Mouse (Mus musculus) kidney, adult 18-20 months (tissue): ENCODE measurements at regions not wholly inside any gene's neighbourhood (a gene's known extent, or its start where the extent isn't known, plus 50 kb on each side); places are given as distances from the start of the nearest gene placed in this dataset.

Source experiments
- DNase-seq: peaks from one replicate; pipeline ENCODE4 v3.0.0; 2021

- DNase-seq, result peak; percentile 11
Measured at GRCm38 (mm10) chr5:149909108-149909739, 109.3 kb upstream of the Rxfp2 start.

GRCm38 (mm10) chr5:149909971-149910370, 108.5 kb upstream of the Rxfp2 start:
- DNase-seq, result no peak

GRCm38 (mm10) chr5:149911968-149912367, 106.5 kb upstream of the Rxfp2 start:
- DNase-seq, result no peak

- no peak for DNase-seq
Measured at GRCm38 (mm10) chr5:149915761-149916160, 102.7 kb upstream of the Rxfp2 start.

GRCm38 (mm10) chr5:149917374-149917773, 101.1 kb upstream of the Rxfp2 start:
- DNase-seq, result no peak

GRCm38 (mm10) chr5:149919097-149919496, 99.4 kb upstream of the Rxfp2 start:
- DNase-seq, result no peak

GRCm38 (mm10) chr5:149920326-149920725, 98.1 kb upstream of the Rxfp2 start:
- DNase-seq, result no peak

GRCm38 (mm10) chr5:149924501-149924900, 94.0 kb upstream of the Rxfp2 start:
- no peak for DNase-seq

- no peak for DNase-seq
Measured at GRCm38 (mm10) chr5:149926786-149927185, 91.7 kb upstream of the Rxfp2 start.

GRCm38 (mm10) chr5:149931574-149932161, 86.8 kb upstream of the Rxfp2 start:
- no peak for DNase-seq

- DNase-seq, result no peak
Measured at GRCm38 (mm10) chr5:149932220-149932619, 86.3 kb upstream of the Rxfp2 start.

GRCm38 (mm10) chr5:149945651-149946050, 72.8 kb upstream of the Rxfp2 start:
- DNase-seq, result no peak

- no peak for DNase-seq
Measured at GRCm38 (mm10) chr5:149947491-149947890, 71.0 kb upstream of the Rxfp2 start.

GRCm38 (mm10) chr5:149956931-149957330, 61.5 kb upstream of the Rxfp2 start:
- no peak for DNase-seq

GRCm38 (mm10) chr5:149961178-149961577, 57.3 kb upstream of the Rxfp2 start:
- no peak for DNase-seq

- DNase-seq, result no peak
Measured at GRCm38 (mm10) chr5:149964748-149965147, 53.7 kb upstream of the Rxfp2 start.
